Mouse (Mus musculus) midbrain, embryonic 14.5 days (tissue): ENCODE data around the gene Pctp. TPM values are rescaled to one million over a fixed set of nuclear protein-coding genes. Genes with fewer than 3 reads are reported as not detected.

ENCODE experiments used
- ATAC-seq: fragments of 200-750 bp; cut with Nextera tagmentation; 2 replicates; pipeline ENCODE4 v1.8.0; 2017; ENCODE audit warnings: moderate number of reproducible peaks, moderate library complexity; ENCODE audit not compliant: low FRiP score, low TSS enrichment
- DNase-seq: peaks from one replicate; pipeline ENCODE4 v3.0.0-alpha.2; 2015
- H3K27ac ChIP-seq: fragments of 300-500 bp; sonication (generic); replicated peaks from 2 replicates; pipeline ENCODE4 v1.5.1; 2014; ENCODE audit warnings: mild to moderate bottlenecking, low read depth, low read length, moderate library complexity
- H3K27me3 ChIP-seq: fragments of 300-500 bp; sonication (generic); 2 replicates; pipeline ENCODE4 v1.6.1; 2014; ENCODE audit warnings: low read length, control low read depth, mixed read lengths; ENCODE audit not compliant: control insufficient read depth, insufficient read depth
- H3K36me3 ChIP-seq: fragments of 300-500 bp; sonication (generic); 2 replicates; pipeline ENCODE4 v1.6.1; 2014; ENCODE audit warnings: low read length, control low read depth; ENCODE audit not compliant: control insufficient read depth, insufficient read depth
- H3K4me1 ChIP-seq: fragments of 300-500 bp; sonication (generic); 2 replicates; pipeline ENCODE4 v1.6.1; 2014; ENCODE audit warnings: mild to moderate bottlenecking, antibody characterized with exemption, low read length, control low read depth; ENCODE audit not compliant: control insufficient read depth, insufficient read depth
- H3K4me2 ChIP-seq: fragments of 300-500 bp; sonication (generic); 2 replicates; pipeline ENCODE4 v1.6.1; 2014; ENCODE audit warnings: mild to moderate bottlenecking, low read length, moderate library complexity
- H3K4me3 ChIP-seq: fragments of 300-500 bp; sonication (generic); replicated peaks from 2 replicates; pipeline ENCODE4 v1.5.1; 2014; ENCODE audit warnings: low read depth, low read length
- H3K9ac ChIP-seq: fragments of 300-500 bp; sonication (generic); replicated peaks from 2 replicates; pipeline ENCODE4 v1.6.1; 2014; ENCODE audit warnings: mild to moderate bottlenecking, low read length, moderate library complexity
- H3K9me3 ChIP-seq: fragments of 300-500 bp; sonication (generic); 2 replicates; pipeline ENCODE4 v1.6.1; 2016; ENCODE audit warnings: low read length, control low read depth, mixed read lengths; ENCODE audit not compliant: control insufficient read depth
- WGBS: fragments of 180-500 bp; shearing (Covaris S2); extraction: QIAGEN DNeasy Blood & Tissue Kit; methylation state at CpG from one replicate; pipeline ENCODE4 v1.1.7; 2014; 5-methylcytosine and 5-hydroxymethylcytosine counted together
- polyA plus RNA-seq: library from polyadenylated mRNA; unstranded; fragments of >200 nt; fragmentation: Nextera tagmentation; extraction: Ambion mirVana; gene quantifications from 2 replicates; pipeline ENCODE4 v1.2.1, GENCODE M21; 2014

Pctp gene
- polyA plus RNA-seq: 0.61 and 1.3 TPM in 2 replicates

- no peaks in the 10 kb centered on the region for H3K36me3 ChIP-seq
- peak within 1 kb of the TSS; percentile 43 for H3K4me3 ChIP-seq
- H3K27me3 ChIP-seq: no peaks in the 10 kb centered on the region
- WGBS: 16% methylated on average over 35 of the region's 35 CpGs
- H3K9ac ChIP-seq: peak within 1 kb of the TSS; percentile 50; the same call in 1 of the 2 replicates
- H3K27ac ChIP-seq: no peak within 1 kb of the TSS
- DNase-seq (peak; percentile 77), ATAC-seq (peak; percentile 80; the same call in 1 of the 2 replicates)
- no peaks in the 10 kb centered on the region for H3K9me3 ChIP-seq
- peak within 1 kb of the TSS; percentile 67 for H3K4me2 ChIP-seq
- H3K4me1 ChIP-seq: 0 out of 2 replicates have a peak, but pooled peaks cover 5% of the 10 kb centered on the region
These were observed at the start of gene Pctp for GRCm38 (mm10) chr11:90002231-90002986. Pctp (minus strand) TSS chr11:90002894.

- ATAC-seq (no peak), DNase-seq (no peak)
- no peaks in the 10 kb centered on the region for H3K27me3 ChIP-seq
- no peak overlapping the region for H3K4me2 ChIP-seq
- no peaks in the 10 kb centered on the region for H3K36me3 ChIP-seq
- H3K9ac ChIP-seq: no peak overlapping the region
- no peak overlapping the region for H3K4me3 ChIP-seq
- no peak overlapping the region for H3K27ac ChIP-seq
- H3K9me3 ChIP-seq: no peaks in the 10 kb centered on the region
- 85% methylated on average over 7 of the region's 7 CpGs for WGBS
- no peaks in the 10 kb centered on the region for H3K4me1 ChIP-seq
These were observed 47.3 kb upstream of the Pctp start for GRCm38 (mm10) chr11:90050016-90050415.

- Histone ChIP-seq H3K4me3 (no peak overlapping the region), H3K9ac (no peak overlapping the region), H3K36me3 (no peaks in the 10 kb centered on the region), H3K9me3 (no peaks in the 10 kb centered on the region), H3K27me3 (no peaks in the 10 kb centered on the region), H3K4me2 (no peak overlapping the region), H3K4me1 (no peaks in the 10 kb centered on the region), H3K27ac (no peak overlapping the region)
- WGBS: 92% methylated on average over 9 of the region's 9 CpGs
- DNase-seq (no peak), ATAC-seq (no peak)
These were observed 44.6 kb upstream of the Pctp start for GRCm38 (mm10) chr11:90047271-90047670.

- H3K4me3 ChIP-seq: no peak overlapping the region
- no peaks in the 10 kb centered on the region for H3K36me3 ChIP-seq
- DNase-seq (no peak), ATAC-seq (no peak)
- no peaks in the 10 kb centered on the region for H3K27me3 ChIP-seq
- 40% methylated on average over 7 of the region's 7 CpGs for WGBS
- no peak overlapping the region for H3K9ac ChIP-seq
- H3K4me2 ChIP-seq: no peak overlapping the region
- no peak overlapping the region for H3K27ac ChIP-seq
- H3K9me3 ChIP-seq: no peaks in the 10 kb centered on the region
- no peaks in the 10 kb centered on the region for H3K4me1 ChIP-seq
These were observed 43.5 kb upstream of the Pctp start for GRCm38 (mm10) chr11:90046211-90046610.

- WGBS: 86% methylated on average over 4 of the region's 4 CpGs
- no peak overlapping the region for H3K9ac ChIP-seq
These were observed 41.8 kb upstream of the Pctp start for GRCm38 (mm10) chr11:90044459-90044858.

GRCm38 (mm10) chr11:90038022-90038421 is 35.3 kb upstream of the Pctp start:
- no peak for ATAC-seq
- WGBS: 26% methylated on average over 5 of the region's 5 CpGs

More at GRCm38 (mm10) chr11:90044459-90044858, 41.8 kb upstream of the Pctp start:
- ATAC-seq (no peak), DNase-seq (no peak)
- no peak overlapping the region for H3K4me2 ChIP-seq
- no peaks in the 10 kb centered on the region for H3K27me3 ChIP-seq
- no peaks in the 10 kb centered on the region for H3K9me3 ChIP-seq
- H3K4me3 ChIP-seq: no peak overlapping the region
- no peaks in the 10 kb centered on the region for H3K4me1 ChIP-seq
- no peak overlapping the region for H3K27ac ChIP-seq
- no peaks in the 10 kb centered on the region for H3K36me3 ChIP-seq

GRCm38 (mm10) chr11:90036416-90036815 is 33.7 kb upstream of the Pctp start:
- ATAC-seq: no peak
- Histone ChIP-seq H3K9ac (no peak overlapping the region), H3K9me3 (0 out of 2 replicates have a peak, but pooled peaks cover 6% of the 10 kb centered on the region), H3K4me2 (no peak overlapping the region), H3K4me3 (no peak overlapping the region), H3K27ac (no peak overlapping the region), H3K4me1 (no peaks in the 10 kb centered on the region), H3K27me3 (peaks cover 2% of the 10 kb centered on the region; the same call in 1 of the 2 replicates), H3K36me3 (no peaks in the 10 kb centered on the region)
- DNase-seq: no peak
- 86% methylated on average over 4 of the region's 4 CpGs for WGBS

More at GRCm38 (mm10) chr11:90038022-90038421, 35.3 kb upstream of the Pctp start:
- Histone ChIP-seq H3K4me2 (no peak overlapping the region), H3K9me3 (0 out of 2 replicates have a peak, but pooled peaks cover 6% of the 10 kb centered on the region), H3K27me3 (no peaks in the 10 kb centered on the region), H3K4me3 (no peak overlapping the region), H3K36me3 (no peaks in the 10 kb centered on the region), H3K4me1 (no peaks in the 10 kb centered on the region), H3K9ac (no peak overlapping the region), H3K27ac (no peak overlapping the region)
- peak; percentile 63 for DNase-seq

GRCm38 (mm10) chr11:90035532-90035931 is 32.8 kb upstream of the Pctp start:
- Histone ChIP-seq H3K4me3 (no peak overlapping the region), H3K9ac (no peak overlapping the region), H3K9me3 (0 out of 2 replicates have a peak, but pooled peaks cover 6% of the 10 kb centered on the region), H3K27me3 (peaks cover 3% of the 10 kb centered on the region; the same call in 1 of the 2 replicates), H3K27ac (no peak overlapping the region), H3K4me1 (0 out of 2 replicates have a peak, but pooled peaks cover 3% of the 10 kb centered on the region), H3K4me2 (no peak overlapping the region), H3K36me3 (no peaks in the 10 kb centered on the region)
- 94% methylated on average over 14 of the region's 14 CpGs for WGBS
- DNase-seq (no peak), ATAC-seq (no peak)
